Mouse (Mus musculus): ENCODE data around the gene Slc5a1.

The Slc5a1 gene

GRCm38 (mm10) chr5:33104025-33104481 is at the start of gene Slc5a1:
TSS of gene Slc5a1 (plus strand) at chr5:33104219.
- no peak for DNase-seq

- no peak for DNase-seq
These were observed 47.8 kb upstream of the Slc5a1 start for GRCm38 (mm10) chr5:33056126-33056765.

- DNase-seq: no peak
These were observed 33.9 kb upstream of the Slc5a1 start for GRCm38 (mm10) chr5:33070071-33070470.

GRCm38 (mm10) chr5:33076490-33077191 is 27.4 kb upstream of the Slc5a1 start:
- DNase-seq: no peak

- DNase-seq: no peak
These were observed 21.1 kb upstream of the Slc5a1 start for GRCm38 (mm10) chr5:33082896-33083295.

- no peak for DNase-seq
These were observed 19.4 kb upstream of the Slc5a1 start for GRCm38 (mm10) chr5:33084599-33084998.

GRCm38 (mm10) chr5:33091342-33091741 is 12.7 kb upstream of the Slc5a1 start:
- DNase-seq: no peak

GRCm38 (mm10) chr5:33095315-33095714 is 8.7 kb upstream of the Slc5a1 start:
- DNase-seq: no peak

GRCm38 (mm10) chr5:33102369-33103055 is 1.5 kb upstream of the Slc5a1 start:
- no peak for DNase-seq

GRCm38 (mm10) chr5:33104876-33105275 is 857 bp downstream of the Slc5a1 start:
- DNase-seq: no peak

GRCm38 (mm10) chr5:33105660-33106059 is 1.6 kb downstream of the Slc5a1 start:
- DNase-seq: no peak

GRCm38 (mm10) chr5:33107056-33107455 is 3.0 kb downstream of the Slc5a1 start:
- no peak for DNase-seq

GRCm38 (mm10) chr5:33107778-33108405 is 3.9 kb downstream of the Slc5a1 start:
- no peak for DNase-seq

- no peak for DNase-seq
These were observed 17.9 kb downstream of the Slc5a1 start for GRCm38 (mm10) chr5:33121871-33122315.

- DNase-seq: no peak
These were observed 19.6 kb downstream of the Slc5a1 start for GRCm38 (mm10) chr5:33123658-33124057.

- DNase-seq: no peak
These were observed 21.3 kb downstream of the Slc5a1 start for GRCm38 (mm10) chr5:33125318-33125717.

- no peak for DNase-seq
These were observed 30.1 kb downstream of the Slc5a1 start for GRCm38 (mm10) chr5:33134132-33134531.

- DNase-seq: no peak
These were observed 31.6 kb downstream of the Slc5a1 start for GRCm38 (mm10) chr5:33135611-33136010.

GRCm38 (mm10) chr5:33142790-33143455 is 38.9 kb downstream of the Slc5a1 start:
- peak; percentile 25 to 56 for DNase-seq

GRCm38 (mm10) chr5:33144025-33144424 is 40.0 kb downstream of the Slc5a1 start:
- no peak for DNase-seq

GRCm38 (mm10) chr5:33146837-33147236 is 42.8 kb downstream of the Slc5a1 start:
- no peak for DNase-seq

GRCm38 (mm10) chr5:33147691-33148090 is 43.7 kb downstream of the Slc5a1 start:
- peak; percentile 30 to 52 for DNase-seq

GRCm38 (mm10) chr5:33193567-33193966 is 89.5 kb downstream of the Slc5a1 start:
- DNase-seq: no peak
